Mouse (Mus musculus) CH12F3 (cell line): Measurements from ENCODE around the gene Clip2.

Experiments
- in situ Hi-C: fragments of 300-500 bp; cut with MboI; formaldehyde crosslinking; loops from 2 replicates; pipeline ENCODE4 v1.14.3; 2020; ENCODE audit warnings: low sequenced_read_pairs

Gene Clip2

GRCm38 (mm10) chr5:134568030-134568429, 15.8 kb upstream of the Clip2 start:
- in situ Hi-C loops, result no loop called here

DNA sequence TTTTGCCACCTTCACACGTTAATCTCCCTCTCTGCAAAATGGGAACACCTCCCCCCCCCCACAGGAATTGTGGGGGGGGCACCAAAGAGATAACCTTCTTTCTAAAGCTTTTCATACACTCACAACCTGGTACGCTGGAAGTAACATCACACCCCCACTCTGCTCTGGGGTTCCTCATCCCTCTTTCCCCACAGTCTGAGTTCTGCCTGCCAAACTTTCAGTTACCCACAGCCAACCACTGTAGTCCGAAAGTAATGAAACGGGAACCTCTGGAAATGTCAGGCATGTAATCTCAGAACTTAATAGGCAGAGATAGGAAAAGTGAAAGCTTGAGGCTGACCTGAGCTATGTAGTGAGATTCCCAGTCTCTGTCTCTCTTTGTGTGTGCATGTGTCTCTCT, 15.2 kb upstream of the Clip2 start:
- in situ Hi-C loops, result no loop called here

- in situ Hi-C loops, result no loop called here
Observed at GRCm38 (mm10) chr5:134565696-134566095, 13.5 kb upstream of the Clip2 start.

DNA sequence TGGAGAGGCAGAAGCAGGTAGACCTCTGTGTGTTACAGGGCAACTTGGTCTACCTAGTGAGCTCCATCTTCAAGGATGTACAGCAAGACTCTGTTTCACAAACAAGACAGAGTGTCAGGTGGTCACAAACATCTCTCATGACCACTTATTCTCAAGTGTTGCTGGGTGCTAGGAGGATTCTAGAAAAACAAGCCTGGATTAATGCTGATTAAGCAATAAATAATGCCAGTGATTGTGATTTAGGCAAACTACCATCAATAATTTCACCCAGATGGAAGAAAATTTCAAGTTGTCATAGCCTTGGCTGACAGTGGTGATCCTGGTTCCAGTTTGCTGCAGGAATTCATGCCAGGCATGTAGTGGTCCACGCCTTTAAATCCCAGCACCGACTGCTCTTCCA, 12.0 kb upstream of the Clip2 start:
- in situ Hi-C loops, result no loop called here

GRCm38 (mm10) chr5:134560450-134561171, 8.4 kb upstream of the Clip2 start:
- in situ Hi-C loops, result no loop called here

- in situ Hi-C loops, result no loop called here
Observed at GRCm38 (mm10) chr5:134560071-134560449, 7.8 kb upstream of the Clip2 start, which contains the start of gene Syna. Gene Syna, minus strand, starts transcription at chr5:134560171.

- in situ Hi-C loops, result no loop called here
Observed at GRCm38 (mm10) chr5:134555463-134556164, 3.4 kb upstream of the Clip2 start.

- in situ Hi-C loops, result no loop called here
Observed at GRCm38 (mm10) chr5:134553951-134554546, 1.8 kb upstream of the Clip2 start.

- in situ Hi-C loops, result no loop called here
Observed at GRCm38 (mm10) chr5:134551233-134552109, 763 bp downstream of the Clip2 start.

- in situ Hi-C loops, result no loop called here
Observed at GRCm38 (mm10) chr5:134550836-134551232, 1.4 kb downstream of the Clip2 start.

- in situ Hi-C loops, result no loop called here
Observed at GRCm38 (mm10) chr5:134549640-134550168, 2.5 kb downstream of the Clip2 start.

DNA sequence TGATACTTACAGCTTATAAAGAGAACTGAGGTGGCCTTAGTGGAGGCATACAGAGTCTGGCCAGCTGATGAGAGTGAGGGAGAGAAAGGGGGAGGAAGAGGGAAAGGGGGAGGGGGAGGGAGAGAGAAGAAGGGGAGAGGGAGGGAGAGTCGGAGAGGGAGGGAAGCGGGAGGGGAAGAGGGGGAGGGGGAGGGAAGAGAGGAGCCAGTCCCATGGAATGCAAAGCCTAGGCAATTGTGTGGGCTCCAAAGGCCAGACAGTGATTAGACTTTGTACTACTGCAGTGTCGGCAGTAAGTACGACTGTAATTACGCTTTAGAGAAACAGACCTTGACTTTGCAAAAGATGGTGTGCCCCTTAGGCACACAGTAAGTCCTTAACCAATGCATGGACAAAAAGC, 3.9 kb downstream of the Clip2 start:
- in situ Hi-C loops, result no loop called here

GRCm38 (mm10) chr5:134546790-134547189, 5.4 kb downstream of the Clip2 start:
- in situ Hi-C loops, result no loop called here

- in situ Hi-C loops, result no loop called here
Observed at GRCm38 (mm10) chr5:134545242-134545629, 7.0 kb downstream of the Clip2 start.

DNA sequence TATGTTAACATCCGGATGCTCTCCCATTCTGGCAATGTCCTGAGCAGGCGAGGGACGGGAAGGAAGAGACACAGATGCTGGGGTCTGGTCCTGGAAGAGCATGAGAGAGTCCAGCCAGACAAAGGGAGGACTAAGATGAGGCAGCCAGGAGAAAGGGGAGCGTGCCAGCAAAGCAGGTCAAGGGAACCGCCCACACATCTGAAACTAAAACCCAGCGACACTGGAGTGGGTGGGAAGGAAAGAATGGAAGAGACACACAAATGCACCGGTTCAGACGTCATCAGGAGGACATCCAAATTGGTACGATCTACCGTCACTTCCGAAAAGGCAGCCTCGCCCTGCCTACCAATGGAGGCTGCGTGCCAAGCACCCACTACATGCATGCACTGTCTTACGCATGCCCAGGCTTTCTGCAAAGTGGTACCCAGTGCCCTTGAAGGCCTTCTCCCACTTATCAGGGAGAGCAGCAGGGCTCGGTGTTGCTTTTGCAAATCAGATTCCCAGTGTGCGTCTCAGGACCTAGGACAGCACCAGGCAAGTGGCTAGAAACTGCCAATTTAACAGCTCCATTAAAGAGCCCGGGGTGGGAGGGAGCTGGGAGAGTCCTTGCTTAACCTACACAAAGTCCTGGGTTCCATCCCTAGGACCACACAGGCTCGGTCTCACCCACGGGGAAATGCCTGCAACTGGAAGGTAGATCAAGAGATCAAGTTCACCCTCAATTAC, 7.6 kb downstream of the Clip2 start:
- in situ Hi-C loops, result no loop called here

DNA sequence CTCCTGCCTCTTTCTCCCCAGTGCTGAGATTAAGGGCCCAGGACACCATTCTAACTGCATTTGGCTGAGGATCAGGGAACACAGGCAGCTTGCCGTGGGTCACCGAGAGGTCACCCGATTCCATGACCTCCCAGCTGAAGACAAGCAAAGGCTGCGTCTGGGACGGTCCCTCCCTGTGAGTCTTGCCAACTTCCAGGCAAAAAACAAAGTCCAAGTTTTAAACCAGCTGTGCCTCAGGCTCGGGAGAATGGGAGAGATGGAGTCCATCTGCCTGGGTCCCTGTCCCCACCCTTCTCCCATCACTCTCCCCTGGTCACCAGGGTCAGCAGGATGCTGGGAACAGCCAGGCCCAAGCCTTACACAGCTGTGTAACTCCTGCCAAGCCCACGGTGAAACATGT, 10.6 kb downstream of the Clip2 start:
- in situ Hi-C loops, result no loop called here

- in situ Hi-C loops, result no loop called here
Observed at GRCm38 (mm10) chr5:134540881-134541280, 11.4 kb downstream of the Clip2 start.

DNA sequence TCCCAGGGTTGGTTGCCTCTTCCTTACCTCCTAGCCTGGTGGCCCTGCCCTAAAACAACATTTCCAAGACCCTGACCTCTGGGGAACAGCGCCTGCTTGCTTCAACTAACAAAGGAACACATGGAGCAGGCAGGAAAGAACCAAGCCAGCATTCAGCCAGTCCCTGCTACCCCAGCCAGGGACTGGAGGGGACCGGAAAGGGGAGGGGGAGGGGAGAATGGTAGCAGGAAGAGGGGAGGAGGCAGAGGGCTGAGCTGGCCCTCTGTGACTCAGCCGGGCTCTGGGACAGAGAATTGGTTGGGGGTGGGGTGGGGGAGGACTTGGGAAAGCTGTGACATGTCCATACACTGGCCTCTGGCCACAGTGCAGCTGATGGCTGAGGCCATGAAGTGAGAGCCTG, 12.3 kb downstream of the Clip2 start:
- in situ Hi-C loops, result no loop called here

DNA sequence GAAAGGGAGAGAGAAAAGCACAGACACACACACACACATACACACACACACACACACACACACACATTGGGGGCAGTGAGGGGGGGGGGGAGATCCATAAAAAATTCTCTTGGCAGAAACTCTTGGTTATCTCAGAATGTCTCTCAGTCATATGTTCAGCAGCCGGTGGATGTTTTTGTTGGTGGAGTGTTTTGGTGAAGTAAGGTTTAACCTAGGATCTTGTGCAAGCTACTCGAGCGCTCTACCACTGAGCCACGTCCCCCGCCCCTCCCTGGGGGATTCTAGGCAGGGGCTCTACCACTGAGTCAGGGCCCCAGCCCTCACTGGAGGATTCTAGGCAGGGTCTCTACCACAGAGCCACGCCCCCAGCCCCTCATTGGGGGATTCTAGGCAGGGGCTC, 16.2 kb downstream of the Clip2 start:
- in situ Hi-C loops, result no loop called here

- in situ Hi-C loops, result no loop called here
Observed at GRCm38 (mm10) chr5:134532417-134532816, 19.8 kb downstream of the Clip2 start.
